17 mouse cellular contexts compared by ENCODE assay signal in the genomic region with DNA sequence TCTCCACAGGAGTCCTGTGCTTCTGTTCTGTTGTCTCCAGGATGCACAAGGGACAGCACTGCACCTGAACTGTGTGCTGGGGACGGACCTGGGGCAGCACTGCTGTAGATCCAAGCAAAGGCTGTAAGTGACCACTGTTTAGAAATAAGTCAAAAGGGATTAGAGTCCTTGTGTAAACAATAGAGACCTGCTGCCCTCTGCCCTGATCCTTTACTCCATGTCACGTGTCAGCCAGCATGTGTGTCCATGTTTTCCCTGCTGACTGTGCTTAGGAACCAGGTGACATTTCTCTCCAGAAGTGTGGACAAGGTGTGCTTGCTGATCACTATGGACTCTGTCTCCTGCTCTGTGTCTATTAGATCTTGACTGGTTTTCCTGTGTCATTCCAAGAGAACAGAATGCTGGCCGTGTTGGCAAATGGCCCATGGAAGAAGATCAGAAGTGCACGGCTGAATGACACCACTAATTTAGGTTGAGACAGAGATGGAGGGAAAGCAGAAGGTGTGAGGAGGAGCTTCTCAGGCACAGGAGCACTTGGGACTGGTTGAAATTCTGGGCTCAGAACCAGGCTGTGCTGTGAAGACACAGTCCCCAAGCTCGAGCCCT. TPM values are rescaled to one million over a fixed set of nuclear protein-coding genes. Genes with fewer than 3 reads are reported as not detected.
"Had no signal": no experiment of that assay in that cellular context is flagged by ENCODE, and none has a peak within 500 bp of the region (broad histone marks: within the 10 kb centered on the region; RNA-seq: fewer than 3 reads in every experiment).

No protein-coding gene starts in this region.

RNA-seq across cellular contexts. Expression of a gene that starts 10.3 kb away (rescaled TPM):
- total RNA-seq: layer of hippocampus, adult 18-20 months; layer of hippocampus, postnatal 36 days; left cerebral cortex, adult 8-10 months; left cerebral cortex, postnatal 25 days; megakaryocyte, adult 5-6 weeks had no signal
- polyA plus RNA-seq: intestine, embryonic 16.5 days; limb, embryonic 12.5 days; lung, embryonic 14.5 days; midbrain, embryonic 10.5 days; midbrain, embryonic 14.5 days; myocyte; neural tube, embryonic 11.5 days; neural tube, embryonic 15.5 days; small intestine, adult 2 months; stomach, embryonic 16.5 days; thymus, postnatal 0 days had no signal

RNA-seq across cellular contexts. Expression of a gene that starts 25.7 kb away (rescaled TPM):
- total RNA-seq: layer of hippocampus, adult 18-20 months; layer of hippocampus, postnatal 36 days; left cerebral cortex, adult 8-10 months; left cerebral cortex, postnatal 25 days; megakaryocyte, adult 5-6 weeks had no signal
- polyA plus RNA-seq: limb, embryonic 12.5 days; lung, embryonic 14.5 days; midbrain, embryonic 10.5 days; midbrain, embryonic 14.5 days; myocyte; neural tube, embryonic 11.5 days; thymus, postnatal 0 days had no signal

RNA-seq across cellular contexts. Expression of a gene that starts 42.7 kb away (rescaled TPM):
- total RNA-seq: layer of hippocampus, adult 18-20 months; layer of hippocampus, postnatal 36 days; left cerebral cortex, adult 8-10 months; left cerebral cortex, postnatal 25 days; megakaryocyte, adult 5-6 weeks had no signal
- polyA plus RNA-seq: intestine, embryonic 16.5 days; kidney, embryonic 16.5 days; limb, embryonic 12.5 days; lung, embryonic 14.5 days; midbrain, embryonic 10.5 days; midbrain, embryonic 14.5 days; myocyte; neural tube, embryonic 11.5 days; neural tube, embryonic 15.5 days; small intestine, adult 2 months; stomach, embryonic 16.5 days; thymus, postnatal 0 days had no signal
